Mouse (Mus musculus) left cerebral cortex, adult 8-10 months (tissue): ENCODE results near the gene Pak6. TPM values are rescaled to one million over a fixed set of nuclear protein-coding genes. Genes with fewer than 3 reads are reported as not detected.
A peak's percentile ranks its signal among the peaks of the same experiment; 100 is the strongest.

Experiments
- DNase-seq, 2 experiments: peaks; one replicate each; pipeline ENCODE4 v3.0.0; 2022; ENCODE audit warnings: low spot score in 2 of 2
- total RNA-seq, 4 experiments: library from RNA; stranded (reverse); gene quantifications; 2 replicates each; pipeline ENCODE4 v1.2.4; 2022

The Pak6 gene
- total RNA-seq, 4 experiments from 2014 or later, result 68.1 to 87.8 (median 77.2) TPM

DNA sequence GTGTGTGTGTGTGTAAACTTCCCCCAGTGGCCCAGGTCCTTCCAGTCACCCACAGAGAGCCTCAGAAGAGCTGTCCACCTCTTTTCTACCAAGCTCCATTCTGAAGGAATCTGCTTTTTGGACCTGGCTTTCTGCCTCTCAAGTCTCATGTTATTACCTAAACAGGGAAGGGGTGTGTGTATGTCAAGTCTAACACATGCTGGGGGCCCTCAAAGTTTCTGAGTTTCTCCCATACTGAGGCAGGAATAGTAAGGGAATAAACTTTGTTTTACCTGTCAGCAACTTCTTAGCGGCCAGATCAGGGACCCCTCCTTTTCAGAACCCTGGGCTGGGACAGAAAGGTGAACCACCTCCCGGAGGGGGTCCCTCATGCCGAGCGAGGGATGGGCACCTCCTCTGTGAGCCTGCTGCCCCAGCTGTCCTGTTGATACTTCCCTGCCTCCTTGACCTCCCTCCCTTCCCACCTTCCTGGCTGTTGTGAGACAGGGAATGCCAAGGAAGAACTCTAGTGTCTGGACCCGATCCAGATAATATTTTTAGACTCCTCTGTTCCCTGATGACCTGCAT, 34.3 kb downstream of the Pak6 start:
- no peak for DNase-seq

DNA sequence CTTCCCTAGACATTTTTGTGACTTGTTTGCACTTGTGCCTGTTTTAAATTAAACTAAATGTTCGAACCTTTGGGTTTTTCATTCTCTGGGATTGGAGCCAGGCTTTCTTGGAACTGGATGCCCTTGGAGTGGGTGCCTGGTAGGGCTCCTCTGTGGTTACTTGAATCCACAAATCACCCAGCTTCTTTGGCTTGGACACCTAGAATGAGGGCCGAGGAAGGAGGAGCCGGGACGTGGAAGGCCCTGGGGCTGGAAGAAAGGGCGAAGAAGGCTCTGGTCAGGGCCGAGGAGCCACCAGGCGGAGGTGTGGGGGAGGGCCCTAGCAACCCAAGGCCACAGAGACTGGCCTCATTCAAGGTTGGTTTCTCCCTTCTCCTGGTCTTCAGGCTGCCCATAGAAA, 34.9 kb downstream of the Pak6 start:
- no peak for DNase-seq

DNA sequence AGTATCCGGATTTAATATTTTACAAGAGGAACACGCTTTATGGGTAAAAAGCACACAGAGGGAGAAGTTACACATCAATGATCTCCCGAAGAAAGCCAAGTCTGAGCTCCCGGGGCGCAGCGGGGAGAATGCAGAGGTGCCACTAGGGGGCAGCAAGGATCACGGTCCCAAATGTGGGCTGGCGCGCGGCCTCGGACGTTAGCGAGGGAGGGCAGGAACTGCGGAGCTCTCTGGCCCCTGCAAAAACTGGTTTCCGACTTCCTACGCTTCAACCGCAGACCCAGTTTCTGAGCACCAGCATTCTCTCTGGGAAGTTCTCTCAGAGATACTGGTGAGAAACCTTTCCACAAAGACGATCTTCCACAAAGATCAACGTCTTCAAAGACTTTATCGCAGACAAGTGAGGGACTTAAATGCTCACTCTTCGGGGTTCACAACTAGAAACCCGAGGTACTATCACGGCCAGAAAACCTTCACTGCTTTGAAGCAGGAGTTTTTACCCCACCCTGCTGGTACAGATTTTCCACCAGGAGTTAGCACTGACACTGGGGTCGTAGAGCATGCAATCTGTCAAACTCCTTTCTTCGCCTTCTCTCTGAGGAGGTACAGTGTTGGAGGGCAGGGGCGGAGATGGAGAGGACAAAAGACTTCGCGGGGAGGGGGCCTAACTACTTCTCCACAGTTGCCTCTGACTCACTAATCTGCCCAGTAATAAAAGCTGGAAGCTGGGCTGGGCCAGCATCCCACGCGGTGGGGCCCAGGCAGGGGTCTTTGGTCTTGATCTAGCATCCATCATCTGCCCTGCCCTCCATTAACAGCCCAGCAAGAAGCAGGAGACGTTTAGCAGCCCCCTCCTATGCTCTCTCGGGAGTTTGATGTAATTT, 37.3 kb downstream of the Pak6 start:
- peak in 1 of 2 experiments; percentile 65 for DNase-seq

DNA sequence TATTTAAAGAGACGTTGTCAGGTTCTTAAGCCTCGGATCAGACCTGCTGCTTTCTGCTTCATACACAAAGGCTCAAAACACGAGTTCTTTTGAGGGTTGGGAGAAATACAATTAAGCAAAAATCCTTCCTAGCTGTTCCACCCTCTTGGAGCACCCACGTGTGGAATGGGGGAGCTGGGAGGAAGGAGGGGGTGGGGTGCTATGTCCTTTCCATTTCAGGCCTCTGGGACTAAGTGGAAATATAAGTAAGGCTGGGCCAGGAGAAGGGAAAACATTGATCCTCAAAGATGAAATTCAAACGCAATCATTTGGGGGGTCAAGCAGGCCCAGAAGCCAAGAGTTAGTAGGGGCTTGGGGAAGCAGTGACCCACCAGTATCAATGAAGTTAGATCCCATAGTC, 38.1 kb downstream of the Pak6 start:
- DNase-seq, result no peak

DNA sequence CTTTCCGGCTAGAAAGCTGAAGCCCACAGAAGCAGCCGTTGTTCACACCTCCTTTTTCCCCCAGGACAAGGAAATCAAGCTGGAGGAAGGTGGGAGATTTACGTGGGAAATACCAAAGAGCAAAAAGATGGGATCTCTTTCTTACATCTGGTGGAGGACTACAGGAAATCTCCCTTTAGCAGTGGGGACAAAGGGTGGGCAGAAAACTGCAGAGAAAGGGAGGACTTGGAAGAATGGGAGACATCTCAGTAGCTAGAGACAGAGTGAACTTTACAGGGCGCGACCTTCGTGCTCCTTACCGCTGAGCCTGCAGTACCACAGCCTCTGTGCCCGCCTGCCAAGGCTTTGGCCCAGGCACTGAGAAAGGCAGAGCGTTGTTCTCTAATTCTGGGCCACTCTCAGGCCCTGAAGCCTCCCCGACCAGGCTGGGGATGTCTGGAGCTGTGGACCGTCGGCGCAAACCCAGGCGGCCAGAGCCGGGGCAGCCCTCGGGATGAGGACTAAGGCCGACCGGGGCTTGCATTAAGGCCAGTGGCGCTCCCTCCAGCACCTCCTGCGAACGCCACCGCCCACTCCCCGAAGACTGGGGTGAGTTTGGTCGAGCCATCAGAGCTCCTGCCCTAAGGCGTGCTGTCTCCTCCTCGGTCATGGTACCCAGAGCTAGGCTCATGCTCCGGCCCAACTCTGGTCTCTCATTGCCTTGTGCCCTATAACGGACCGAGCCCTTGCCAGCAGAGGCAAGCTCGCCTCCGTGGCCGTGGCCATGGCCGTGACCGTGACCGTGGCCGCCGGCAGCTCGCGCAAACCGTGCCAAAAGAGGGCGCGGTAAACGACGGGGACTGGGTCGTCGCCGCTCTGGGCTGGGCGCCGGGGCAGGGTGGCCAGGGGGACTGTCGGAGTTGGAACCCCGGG, 39.1 kb downstream of the Pak6 start:
- no peak for DNase-seq

DNA sequence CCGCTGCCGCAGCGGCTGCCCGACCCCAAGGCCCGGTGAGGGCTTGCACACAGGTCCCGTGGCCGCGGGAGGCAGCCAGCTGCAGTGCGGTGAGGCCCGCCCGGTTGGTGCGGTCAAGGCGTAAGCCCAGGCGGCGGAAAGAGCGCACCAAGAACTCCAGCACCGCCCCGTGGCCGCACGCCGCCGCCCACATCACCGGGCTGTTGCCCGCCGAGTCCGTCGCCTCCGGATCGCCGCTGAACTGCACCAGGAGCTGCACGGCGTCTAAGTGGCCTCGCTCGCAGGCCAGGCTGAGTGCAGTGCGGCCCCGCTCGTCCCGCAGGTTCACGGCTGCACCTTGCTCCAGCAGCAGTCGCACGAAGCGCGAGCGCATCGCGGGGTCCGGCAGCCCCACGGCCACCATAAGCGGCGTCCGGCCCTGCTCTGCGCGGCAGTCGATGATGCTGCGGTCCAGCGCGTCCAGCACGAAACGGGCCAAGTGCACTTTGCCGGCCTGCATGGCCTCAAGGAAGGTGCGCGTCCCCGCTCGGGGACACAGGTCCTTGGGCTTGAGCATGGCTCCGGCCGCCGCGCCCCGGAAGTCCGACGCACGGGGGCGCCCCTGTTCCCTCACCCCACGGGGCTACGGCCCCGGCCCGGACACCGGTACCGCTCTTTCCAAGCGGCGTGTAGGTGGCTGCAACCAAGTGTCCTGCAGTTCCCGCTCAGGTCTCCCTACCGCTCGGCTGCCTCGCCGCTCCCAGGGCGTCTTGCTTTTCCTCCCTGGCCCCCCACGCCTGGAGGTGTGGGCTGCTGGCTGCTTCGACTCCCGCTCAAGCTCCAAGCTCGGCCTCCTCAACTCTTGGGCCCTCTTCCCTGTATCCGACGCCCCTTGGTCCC, 40.0 kb downstream of the Pak6 start:
- DNase-seq, result no peak

DNA sequence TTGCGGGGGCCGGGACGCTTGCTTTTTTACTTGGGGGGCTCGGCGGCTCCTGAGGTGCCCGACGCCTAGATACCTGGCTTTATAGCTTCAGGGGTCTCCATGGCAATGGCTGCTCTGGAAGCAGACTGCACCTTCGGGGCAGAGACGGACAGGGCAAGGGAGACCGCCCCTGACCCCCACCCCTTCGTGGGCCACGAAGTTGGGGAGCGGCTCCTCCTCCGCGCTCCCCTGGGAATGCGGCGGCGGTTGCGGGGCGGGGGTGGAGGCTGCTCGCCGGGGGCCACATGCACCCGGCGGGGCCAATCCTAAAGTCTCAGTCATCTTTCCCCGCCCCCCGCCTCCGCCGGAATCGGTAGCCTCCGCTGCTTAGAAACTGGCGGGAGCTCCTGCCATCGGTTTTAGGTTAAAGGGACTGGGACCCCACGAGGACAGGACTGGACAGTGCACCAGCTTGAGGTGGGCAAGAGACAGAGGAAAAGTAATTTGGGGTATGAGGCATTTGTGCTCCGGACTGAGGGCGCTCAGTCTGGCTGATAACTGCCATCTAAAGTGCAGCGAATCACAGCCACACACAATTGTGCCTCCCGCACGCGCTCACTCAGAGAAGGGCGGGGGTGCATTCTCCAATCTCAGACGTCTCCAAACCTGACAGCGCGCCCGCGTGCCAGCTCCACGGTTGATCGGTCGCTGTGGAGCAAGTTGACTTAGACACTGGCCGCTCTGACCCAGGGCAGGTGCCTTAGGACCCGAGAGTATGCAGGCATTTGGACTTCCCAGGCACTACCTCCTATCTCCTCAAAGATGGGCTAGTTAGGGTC, 41.0 kb downstream of the Pak6 start, which contains the start of gene Ankrd63:
TSS of gene Ankrd63 (minus strand) at position 51 of the 818 bp plus-strand sequence.
- DNase-seq, result peak in 1 of 2 experiments; percentile 46

DNA sequence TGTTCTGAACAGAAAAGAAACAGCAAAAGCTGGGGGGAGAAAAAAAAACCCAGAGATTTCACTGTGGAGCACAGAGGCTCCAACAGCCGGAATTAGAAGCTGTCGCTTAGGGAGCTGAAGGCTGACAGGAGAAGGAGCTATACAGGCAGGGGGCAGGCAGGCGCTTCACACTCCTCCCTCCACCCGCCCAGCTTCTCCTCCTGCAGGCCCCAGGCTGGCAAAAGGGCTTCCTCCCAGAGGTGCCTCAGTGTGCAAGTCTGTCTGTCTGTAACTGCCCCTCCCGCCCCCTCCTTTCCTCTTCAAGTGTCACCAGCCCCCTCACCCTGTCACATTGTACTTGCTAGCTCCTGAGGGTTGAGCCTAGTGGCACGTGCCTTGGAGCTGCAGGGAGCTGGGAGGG, 43.3 kb downstream of the Pak6 start:
- DNase-seq, result peak in 1 of 2 experiments; percentile 56

DNA sequence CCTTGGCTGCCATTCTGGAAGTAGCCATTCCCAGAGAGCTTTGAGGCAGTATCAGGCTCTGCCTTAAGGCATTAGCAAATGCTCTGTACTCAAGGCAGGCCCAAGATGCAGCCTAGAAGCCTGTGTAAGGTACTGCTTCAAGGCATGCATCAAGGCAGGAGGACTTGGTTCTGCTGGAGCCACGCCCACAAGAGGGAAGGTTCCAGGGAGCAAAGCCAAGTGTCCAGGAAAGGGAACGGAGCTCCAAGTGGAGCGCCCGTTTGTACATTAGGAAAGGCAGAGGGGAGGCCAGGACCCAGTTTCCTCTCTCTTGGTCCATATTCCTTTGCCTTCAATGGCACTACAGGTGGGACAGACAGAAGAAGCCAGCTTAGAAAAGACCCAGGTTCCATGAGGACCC, 45.4 kb downstream of the Pak6 start:
- DNase-seq, result no peak

DNA sequence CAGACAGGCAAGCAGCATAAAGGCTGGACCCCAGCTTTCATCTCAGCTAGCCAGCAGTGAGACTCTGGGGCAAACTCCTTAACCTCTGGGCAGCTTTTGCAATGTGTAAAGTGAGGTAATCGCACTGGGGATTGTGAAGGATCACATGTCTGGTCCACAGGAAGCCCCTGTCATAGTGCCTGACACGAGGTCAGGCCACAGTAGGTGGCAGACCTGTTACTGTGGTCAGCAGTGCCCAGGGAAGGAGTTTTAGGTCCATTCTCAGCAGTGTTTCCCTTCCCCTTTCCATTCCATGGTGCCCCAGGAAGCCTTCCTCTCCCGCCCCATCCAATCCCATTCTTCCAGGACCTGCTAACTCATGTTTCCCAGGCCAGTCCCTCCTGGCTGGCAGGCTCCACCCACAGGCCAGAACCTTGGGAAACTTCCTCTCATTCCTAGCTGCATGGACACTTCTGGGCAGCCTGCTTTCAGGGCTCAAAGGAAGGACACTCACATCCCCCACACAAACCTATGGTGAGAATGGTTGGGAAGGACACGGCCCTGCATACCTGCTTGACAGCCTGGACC, 46.6 kb downstream of the Pak6 start:
- DNase-seq, result no peak

DNA sequence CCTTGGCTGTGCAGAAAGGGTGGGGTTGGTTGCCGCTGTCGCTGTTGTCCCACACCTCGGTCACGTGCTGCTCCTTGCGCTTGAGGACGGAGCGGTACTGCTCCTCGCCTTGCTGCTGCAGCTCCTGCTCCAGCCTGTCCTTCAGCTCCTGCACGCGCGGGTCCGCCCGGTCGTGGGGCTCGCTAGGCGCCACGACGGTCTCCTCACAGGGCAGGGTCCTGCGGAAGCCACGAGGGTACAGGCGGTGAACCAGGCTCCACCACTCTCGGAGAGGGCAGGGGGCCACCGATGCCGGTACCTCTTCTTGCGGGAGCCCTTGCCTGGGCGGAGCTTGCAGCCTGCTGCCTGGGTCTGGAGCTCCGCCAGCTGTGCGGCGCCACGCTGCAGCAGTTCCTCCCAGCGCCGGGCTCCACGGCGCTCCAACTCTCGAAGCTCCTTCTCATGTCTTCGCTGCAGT, 48.0 kb downstream of the Pak6 start:
- DNase-seq, result no peak

DNA sequence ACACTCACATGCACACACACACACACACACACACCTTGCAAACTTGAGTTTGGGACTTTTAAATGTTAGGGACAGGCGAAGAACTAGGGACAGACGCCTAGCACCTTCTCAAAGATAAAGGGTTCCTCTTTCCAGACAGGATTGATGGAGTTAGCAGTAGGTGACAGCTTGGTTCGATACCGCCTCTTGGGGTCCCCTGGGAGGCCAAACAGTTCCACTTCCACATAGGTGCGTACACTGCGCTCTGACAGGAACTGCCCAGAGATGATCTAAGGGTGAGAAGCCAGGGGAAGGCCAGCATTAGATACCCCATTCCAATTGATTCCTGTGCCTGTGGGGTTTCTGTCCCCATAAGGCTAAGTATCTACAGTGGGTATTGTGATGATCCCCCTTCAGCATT, 50.5 kb downstream of the Pak6 start:
- no peak for DNase-seq

DNA sequence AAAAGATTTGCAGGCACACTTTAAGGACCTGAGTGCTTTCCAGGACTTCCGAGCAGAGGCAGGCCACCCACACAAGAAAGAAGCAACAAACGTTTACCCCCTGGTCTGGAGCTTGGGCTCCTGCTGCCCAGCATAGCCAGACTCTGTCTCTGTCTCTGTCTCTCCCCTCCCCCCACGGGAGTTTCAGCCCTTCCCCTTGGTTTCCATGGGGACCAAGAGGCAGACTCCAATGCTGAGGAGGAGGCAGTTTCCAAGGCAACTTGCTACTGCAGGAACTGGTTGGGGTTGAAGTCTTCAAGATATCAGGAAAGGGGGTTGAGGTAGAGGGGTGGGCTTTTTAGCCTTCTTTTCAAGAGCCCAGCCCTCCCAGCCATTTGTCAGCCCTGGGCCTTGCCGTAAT, 51.1 kb downstream of the Pak6 start:
- DNase-seq, result peak in 1 of 2 experiments; percentile 78

DNA sequence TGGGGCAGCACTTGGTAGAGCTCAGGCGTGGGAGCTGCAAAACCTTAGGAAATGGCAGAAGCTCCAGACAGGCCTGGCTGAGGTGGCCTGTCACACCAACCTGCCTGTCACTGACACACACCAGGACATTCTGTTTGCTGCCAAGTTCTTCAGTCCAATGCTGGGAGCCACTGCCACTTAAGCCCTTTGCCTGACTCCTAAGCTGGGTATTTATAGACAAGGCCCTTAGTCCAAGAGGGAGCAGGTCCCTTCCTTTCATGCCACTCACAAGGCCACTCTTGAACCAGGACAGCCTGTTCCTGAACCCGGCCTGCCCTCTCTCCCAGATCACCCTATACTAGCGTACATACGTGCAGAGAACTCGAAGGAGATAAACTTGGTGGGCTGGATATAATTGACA, 53.6 kb downstream of the Pak6 start:
- peak in 1 of 2 experiments; percentile 1 for DNase-seq

DNA sequence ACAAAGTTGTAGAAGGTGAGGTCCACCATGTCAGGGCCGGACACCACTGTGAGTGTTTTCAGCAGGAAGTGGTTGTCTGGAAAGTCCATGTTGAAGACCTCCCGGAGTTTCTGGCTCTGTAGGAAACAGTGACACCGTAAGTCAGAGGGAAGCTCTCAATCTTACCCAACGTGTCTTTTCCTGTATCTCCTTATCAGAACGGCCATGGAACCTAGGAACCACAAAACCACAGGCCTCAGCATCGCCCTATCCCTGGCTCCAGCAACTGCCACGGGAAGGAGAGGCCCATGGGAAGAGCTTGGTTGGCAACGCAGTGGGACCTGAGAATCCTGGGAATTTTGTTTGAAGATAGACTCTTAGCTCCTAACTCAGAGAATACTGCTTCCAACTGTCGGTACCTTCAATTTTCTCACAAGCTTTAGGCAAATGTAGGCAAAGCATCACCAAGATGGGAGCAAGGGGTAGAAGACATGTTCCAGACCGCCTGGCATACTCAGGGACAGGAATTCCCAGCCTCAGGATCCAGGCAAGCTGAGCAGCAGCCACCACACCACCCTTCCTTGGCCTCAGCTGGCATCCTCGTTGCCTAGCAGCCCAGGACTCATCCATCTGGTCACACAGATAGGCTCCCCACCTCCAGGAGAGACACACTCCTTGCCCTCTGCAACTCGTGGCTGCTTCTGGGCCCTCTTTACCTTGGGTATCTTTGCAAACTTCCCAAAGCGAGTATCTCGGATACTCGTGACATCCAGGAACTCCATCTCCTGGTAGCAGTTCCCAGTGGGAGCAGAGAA, 60.8 kb downstream of the Pak6 start:
- DNase-seq, result peak in 1 of 2 experiments; percentile 0

DNA sequence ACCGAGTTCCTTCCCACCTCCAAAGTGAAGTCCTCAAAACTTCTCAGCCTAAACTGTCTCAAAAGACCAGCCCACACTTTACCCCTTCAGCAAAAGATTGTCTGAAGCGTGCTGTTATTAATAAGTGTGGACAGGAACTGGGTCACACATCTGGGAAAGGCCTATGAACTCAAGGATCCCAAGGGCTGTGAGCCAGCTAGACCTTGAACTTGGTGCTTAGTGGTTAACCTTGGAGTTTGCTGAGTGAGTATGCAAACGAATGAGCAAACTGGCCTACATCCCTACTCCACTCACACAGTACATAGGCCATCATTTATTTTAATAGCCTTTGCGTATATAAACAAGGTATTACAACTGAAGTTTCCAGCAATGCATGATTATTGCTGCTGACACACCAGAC, 62.4 kb downstream of the Pak6 start:
- no peak for DNase-seq

DNA sequence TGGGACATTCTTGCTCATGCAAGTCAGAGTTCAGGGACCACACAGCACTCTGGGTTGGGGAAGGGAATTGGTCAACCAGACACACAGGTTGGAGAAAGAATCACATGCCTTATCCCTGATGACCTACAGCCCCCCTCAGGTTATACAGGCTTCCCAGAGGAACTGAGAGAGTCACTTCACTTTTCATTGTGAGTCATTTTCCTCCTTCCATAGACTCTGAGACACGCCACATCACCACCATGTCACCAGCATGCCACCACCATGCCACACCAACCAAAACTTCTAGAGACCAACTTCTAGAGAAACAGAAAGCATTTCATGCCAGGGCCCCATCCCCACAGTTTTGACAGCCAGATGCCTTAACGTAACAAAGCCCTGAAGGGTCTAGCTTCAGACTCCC, 63.8 kb downstream of the Pak6 start:
- peak in 1 of 2 experiments; percentile 0 for DNase-seq

DNA sequence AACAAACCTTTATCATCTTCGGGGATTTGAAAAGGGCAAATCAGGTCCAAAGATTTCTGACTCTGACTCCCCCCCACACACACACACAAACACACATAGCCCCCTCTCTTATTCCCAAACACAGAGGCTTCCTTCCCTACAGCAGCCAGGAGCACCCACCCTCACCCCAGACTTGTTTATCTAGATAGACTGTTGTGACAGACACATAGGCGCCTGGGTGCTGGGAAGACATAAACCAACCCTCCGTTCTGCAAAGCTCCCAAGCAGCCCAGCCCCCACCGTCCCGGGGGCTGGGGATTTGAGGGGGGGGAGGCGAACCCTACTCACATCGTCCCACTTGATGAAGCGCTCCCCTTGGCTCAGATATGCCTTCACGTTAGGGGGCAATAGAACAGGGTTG, 64.8 kb downstream of the Pak6 start:
- DNase-seq, result no peak

DNA sequence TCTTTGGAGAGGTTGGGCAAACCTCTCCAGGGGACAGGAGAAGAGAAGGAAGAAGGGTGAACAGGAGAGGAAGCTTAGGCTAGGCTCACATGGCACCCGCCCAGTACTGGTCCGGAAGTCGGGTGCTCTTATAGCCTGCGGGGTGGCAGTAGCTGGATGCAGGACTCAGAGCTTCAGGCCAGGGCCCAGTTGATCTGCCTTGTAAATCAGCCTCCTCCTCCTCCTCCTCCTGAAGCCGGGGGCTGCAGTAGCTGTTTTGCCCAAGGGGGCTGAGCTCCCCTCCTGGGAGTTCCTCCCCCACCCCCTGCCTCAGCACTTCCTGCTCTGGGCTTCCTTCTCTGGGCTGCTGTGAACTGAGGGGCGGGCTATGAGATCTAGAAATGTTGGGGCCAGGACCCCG, 65.2 kb downstream of the Pak6 start, which contains the start of gene Plcb2:
TSS of gene Plcb2 (minus strand) at position 102 of the 400 bp plus-strand sequence.
- DNase-seq, result no peak
